Mouse (Mus musculus) spleen, postnatal 4 days (tissue): ENCODE measurements around the gene Akap6.
"Not testable (repeated sequence)": the region's sequence is repeated elsewhere in the genome, so short reads cannot be mapped to it uniquely, and the experiment has no call there.

ENCODE experiments used
- DNase-seq, 2 experiments: peaks; one replicate each; pipeline ENCODE4 v3.0.0; 2022; ENCODE audit warnings: low spot score in 2 of 2

The Akap6 gene

DNA sequence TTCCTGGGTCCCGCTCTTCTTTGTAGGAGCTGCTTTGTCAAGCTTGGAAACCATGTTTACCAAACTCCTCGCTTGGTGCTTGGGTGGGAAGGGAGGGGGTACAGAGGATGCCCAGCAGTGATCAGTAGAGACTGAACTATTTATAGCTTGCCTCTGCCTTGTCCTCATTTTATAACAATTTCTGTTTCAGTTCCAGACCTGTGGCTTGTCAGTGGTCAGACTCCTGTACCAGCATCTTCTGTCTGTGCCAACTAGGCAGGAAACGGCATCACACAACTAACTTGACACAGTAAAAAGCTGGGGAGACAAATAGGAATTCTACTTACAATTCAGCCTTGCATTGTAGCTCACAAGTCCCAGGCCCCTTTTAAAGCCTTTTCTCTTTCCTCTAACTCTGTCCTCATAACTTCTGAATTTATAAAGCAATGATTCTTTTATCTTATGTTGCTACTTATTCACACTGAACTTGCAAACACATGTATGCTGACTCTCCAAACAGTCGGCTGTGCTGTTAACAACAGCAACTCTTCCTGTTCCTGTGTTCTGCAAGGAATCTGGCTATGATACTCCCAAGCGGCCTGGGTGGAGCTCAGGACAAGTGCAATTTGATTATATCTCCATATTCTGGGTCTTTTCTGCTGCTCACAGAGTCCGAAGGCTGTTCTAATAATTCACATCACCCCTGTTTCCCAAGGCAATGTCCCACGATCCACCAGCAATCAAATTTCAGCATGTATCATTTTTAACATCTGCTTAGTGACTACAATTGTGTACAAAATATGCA is 12.9 kb downstream of the Akap6 start:
- no peak for DNase-seq

GRCm38 (mm10) chr12:52718392-52718791 is 19.2 kb downstream of the Akap6 start:
- DNase-seq = no peak

- DNase-seq = no peak
These were observed 20.0 kb downstream of the Akap6 start for GRCm38 (mm10) chr12:52719232-52719631.

DNA sequence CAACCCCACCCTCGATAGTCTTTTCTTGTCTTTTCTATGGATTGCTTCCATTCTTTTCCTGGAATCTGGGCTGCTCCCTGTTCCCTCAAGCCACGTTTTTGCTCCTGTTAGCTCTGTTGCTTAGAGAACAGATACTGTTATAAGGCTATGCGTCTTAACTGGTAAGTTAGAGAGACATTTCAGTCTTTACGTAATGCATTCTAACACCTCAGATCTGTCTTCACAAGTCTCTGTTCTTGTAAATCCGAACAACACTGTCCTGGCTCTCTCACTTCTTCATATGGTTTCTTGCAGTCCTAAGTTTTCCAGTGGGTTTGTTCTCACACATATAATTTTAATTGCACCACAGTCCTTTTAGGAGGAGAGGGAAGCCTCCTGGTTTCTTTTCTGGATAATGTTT is 20.5 kb downstream of the Akap6 start:
- no peak for DNase-seq

DNA sequence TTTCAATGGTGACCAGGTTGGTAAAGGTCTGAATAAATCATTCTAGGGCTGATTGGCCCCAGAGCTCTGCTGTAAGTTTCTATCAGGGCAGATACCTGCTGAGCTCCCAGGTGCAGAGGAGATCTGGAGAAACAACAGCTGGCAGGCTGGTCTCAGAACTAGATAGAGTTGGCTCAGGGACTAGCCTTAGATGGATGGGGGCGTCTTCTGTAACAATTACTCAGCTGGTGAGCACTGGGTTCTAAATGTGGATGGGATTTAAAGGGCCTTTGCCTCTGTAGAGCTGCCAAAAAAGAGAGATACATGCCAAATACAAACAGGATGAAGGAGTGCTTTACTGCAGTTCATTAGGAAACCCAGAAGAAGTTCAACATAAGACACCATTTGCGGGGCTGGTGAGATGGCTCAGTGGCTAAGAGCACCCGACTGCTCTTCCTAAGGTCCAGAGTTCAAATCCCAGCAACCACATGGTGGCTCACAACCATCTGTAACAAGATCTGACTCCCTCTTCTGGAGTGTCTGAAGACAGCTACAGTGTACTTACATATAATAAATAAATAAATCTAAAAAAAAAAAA is 24.9 kb downstream of the Akap6 start:
- DNase-seq = not testable (repeated sequence)

DNA sequence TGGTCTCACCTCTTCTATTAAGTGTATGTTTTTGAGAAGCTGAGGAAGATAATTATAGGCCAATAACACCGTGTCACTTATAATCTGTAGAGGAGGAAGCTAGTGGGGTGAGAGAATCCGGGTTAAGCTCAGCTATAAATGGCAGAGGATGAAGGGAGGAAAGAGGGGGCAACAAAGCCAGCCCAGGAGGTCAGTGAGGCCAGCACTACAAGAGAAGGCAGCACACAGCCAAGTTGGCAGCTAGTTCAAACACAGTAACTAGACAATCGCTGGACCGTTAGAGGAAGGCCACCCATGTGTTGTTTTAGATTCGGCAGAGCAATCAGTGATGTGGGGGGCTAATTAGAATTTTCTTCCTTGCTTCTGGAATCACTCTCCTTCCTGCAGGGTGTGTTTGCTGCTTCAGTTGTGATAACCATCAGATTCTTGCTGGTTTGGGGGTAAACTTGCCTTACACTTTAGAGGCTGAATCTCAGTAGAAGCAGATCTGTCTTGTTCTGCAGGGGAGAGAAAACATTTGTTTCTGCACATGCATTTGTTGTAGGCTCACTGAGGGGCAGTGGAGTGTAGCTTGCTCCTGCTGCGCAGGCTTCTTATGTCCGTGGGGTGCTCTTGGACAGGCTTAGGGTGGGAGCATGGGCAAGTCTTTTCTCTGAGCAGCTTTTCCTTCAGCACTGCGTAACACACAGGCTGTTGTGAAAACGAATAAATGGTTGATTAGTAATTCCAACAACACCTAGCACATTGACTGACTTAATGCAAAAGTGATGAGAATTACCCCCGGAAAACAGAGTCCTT is 27.4 kb downstream of the Akap6 start:
- DNase-seq = no peak

GRCm38 (mm10) chr12:52729396-52729795 is 30.2 kb downstream of the Akap6 start:
- DNase-seq = no peak

DNA sequence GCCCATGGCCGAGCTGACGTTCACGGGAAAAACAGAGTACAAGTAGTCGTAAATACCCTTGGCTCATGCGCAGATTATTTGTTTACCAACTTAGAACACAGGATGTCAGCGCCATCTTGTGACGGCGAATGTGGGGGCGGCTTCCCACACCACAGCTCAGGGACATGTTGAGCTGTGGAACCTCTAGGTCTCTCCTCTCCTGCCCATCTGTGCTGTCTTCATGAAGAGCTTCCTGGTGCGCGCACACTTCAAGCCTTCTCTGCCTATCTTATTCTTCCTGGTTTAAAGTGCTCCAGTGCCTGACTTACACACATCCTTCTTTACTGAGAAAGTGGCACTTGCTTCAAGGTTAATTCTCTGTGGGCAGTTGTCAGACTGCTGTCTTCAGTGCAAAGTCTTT is 36.0 kb downstream of the Akap6 start:
- DNase-seq = not testable (repeated sequence)

- DNase-seq = no peak
These were observed 38.0 kb downstream of the Akap6 start for GRCm38 (mm10) chr12:52737151-52737550.

- no peak for DNase-seq
These were observed 40.1 kb downstream of the Akap6 start for GRCm38 (mm10) chr12:52739326-52739725.

- DNase-seq = no peak
These were observed 42.6 kb downstream of the Akap6 start for GRCm38 (mm10) chr12:52741801-52742200.

GRCm38 (mm10) chr12:52750006-52750405 is 50.8 kb downstream of the Akap6 start:
- no peak for DNase-seq

- DNase-seq = no peak
These were observed 56.5 kb downstream of the Akap6 start for GRCm38 (mm10) chr12:52755649-52756048.

DNA sequence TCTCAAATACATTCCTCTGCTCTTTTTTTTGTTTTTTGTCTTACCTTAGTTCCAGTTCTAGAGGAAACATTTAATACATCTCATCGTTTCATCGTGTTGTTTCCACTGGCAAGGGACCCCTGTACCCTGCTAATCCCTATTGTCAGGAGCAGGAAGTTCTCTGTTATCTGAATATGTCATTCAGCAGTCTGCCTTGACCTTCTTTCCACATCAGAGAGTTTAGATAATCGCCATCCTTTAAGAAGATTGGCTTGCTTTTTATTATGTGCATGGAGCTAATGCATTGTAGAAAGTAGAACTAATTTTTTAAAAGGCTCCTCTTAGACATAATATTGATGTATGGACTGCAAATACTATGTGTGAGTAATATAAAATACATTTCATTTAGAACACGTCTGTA is 58.7 kb downstream of the Akap6 start:
- DNase-seq = no peak

DNA sequence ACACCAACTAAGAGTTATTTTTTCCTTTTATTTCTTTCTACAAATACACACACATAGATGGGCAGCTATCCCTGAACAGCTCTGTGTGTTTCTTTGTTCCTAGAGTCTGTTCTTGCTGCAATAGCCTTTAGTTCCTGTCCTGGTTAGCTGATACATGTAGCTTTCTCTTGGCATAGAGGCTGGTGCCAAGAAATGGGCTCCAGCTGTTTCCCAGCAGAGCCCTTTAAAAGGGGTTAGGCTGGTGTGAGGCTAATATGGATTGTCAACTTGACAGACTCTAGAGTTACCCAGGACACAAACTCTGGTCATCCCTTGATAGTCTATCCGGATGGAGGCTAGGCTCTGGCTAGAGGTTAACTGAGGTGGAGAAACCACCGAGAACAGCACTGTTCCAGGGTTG is 64.9 kb downstream of the Akap6 start:
- DNase-seq = no peak

GRCm38 (mm10) chr12:52764810-52765209 is 65.6 kb downstream of the Akap6 start:
- DNase-seq = no peak

DNA sequence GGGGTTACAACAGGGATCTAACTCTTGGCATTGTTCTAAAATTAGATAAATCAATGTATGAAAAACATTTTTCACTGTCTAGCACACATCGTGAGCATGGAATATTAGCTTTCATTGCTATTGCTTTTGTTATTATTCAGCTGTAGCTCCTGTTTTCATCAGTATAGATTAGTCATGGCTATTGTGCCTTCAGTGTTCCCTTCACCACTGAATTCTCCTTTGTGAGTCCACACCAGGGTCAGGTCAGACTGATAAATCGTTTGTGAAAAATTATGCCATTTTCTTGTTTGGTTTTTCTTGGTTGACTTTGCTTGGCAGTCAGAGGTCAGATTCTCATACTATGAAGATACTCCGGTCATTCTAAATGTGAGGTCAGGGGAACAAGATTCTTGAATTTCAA is 70.4 kb downstream of the Akap6 start:
- DNase-seq = no peak

- DNase-seq = no peak
These were observed 72.7 kb downstream of the Akap6 start for GRCm38 (mm10) chr12:52771931-52772330.

GRCm38 (mm10) chr12:52772494-52773280 is 73.5 kb downstream of the Akap6 start:
- DNase-seq = no peak

- DNase-seq = no peak
These were observed 74.7 kb downstream of the Akap6 start for GRCm38 (mm10) chr12:52773847-52774246.

DNA sequence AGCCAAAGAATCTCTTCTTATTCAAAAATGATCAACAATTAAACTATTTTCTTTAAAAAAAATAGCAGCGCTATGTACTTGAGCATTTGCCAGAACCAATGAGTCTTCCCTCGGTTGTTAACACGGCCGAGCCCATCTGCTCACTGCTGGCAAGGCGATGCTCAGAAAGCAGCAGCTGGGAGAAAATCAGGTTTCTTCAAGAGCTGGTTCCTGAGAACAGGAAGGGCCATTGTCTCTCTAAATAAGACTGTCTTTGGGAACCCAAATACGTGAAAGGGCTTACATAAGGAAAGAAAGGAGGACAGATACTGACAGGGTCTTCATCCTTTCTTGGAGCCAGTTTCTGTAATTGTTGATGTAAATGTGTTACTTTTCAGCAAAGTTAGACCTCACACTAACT is 75.2 kb downstream of the Akap6 start:
- no peak for DNase-seq

DNA sequence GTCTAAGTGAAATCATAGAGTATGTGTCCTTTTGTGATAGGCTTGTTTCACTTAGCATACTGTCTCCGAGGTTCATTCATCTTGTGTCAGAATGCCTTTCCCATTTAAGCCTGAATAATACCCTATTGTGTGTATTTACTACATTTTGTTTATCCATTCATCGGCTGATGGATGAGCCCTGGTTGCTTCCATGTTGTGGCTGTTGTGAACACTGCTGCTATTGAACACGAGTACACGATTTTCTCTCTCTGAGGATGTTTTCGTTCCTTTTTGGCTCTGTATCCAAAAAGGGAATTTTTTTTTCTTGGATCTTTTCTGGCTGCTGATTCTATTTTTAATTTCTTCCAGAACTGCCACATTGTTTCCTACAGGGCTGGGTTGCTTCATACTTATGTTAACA is 81.0 kb downstream of the Akap6 start:
- DNase-seq = no peak
